Mouse (Mus musculus) MEL (cell line): Measurements from ENCODE around the gene BC029722.
A peak's percentile ranks its signal among the peaks of the same experiment; 100 is the strongest.

Experiments used
- CTCF ChIP-seq, 3 experiments: IDR thresholded peaks in 2 of 3; conservative IDR thresholded peaks in 1 of 3; 2 replicates each; pipeline ENCODE4 v1.5.1; 2011 to 2012; ENCODE audit warnings: low read length in 3 of 3, low read depth in 2 of 3, mild to moderate bottlenecking in 2 of 3, improper control_type of control experiment in 1 of 3, inconsistent platforms in 1 of 3, mixed read lengths in 1 of 3, moderate library complexity in 1 of 3; ENCODE audit not compliant: control insufficient read depth in 1 of 3, insufficient read depth in 1 of 3, poor library complexity in 1 of 3, severe bottlenecking in 1 of 3
- GATA1 ChIP-seq: IDR thresholded peaks from 2 replicates; pipeline ENCODE4 v1.6.1; 2011; ENCODE audit warnings: low read depth, low read length, improper control_type of control experiment
- MAFK ChIP-seq: IDR thresholded peaks from 2 replicates; pipeline ENCODE4 v1.6.1; 2011; ENCODE audit warnings: low read depth, mild to moderate bottlenecking, low read length, improper control_type of control experiment, borderline replicate concordance
- MEF2A ChIP-seq: IDR thresholded peaks from 2 replicates; pipeline ENCODE4 v1.6.1; 2014; ENCODE audit warnings: low read depth, mild to moderate bottlenecking, inconsistent platforms, low read length, improper control_type of control experiment; ENCODE audit not compliant: poor library complexity, insufficient replicate concordance, severe bottlenecking; ENCODE audit errors: extremely low read depth
- MYC ChIP-seq: IDR thresholded peaks from 2 replicates; pipeline ENCODE4 v1.6.1; 2011; ENCODE audit warnings: low read depth, mild to moderate bottlenecking, low read length, improper control_type of control experiment, moderate library complexity
- NELFE ChIP-seq: IDR thresholded peaks from 2 replicates; pipeline ENCODE4 v1.6.1; 2011; ENCODE audit warnings: low read depth, low read length, improper control_type of control experiment
- NRF1 ChIP-seq: IDR thresholded peaks from 2 replicates; pipeline ENCODE4 v1.6.1; 2014; ENCODE audit warnings: low read depth, mild to moderate bottlenecking, inconsistent platforms, low read length, improper control_type of control experiment, moderate library complexity; ENCODE audit not compliant: poor library complexity, insufficient read depth, severe bottlenecking
- RAD21 ChIP-seq: IDR thresholded peaks from 2 replicates; pipeline ENCODE4 v1.6.1; 2011; ENCODE audit warnings: mild to moderate bottlenecking, low read depth, low read length, improper control_type of control experiment
- UBTF ChIP-seq: IDR thresholded peaks from 2 replicates; pipeline ENCODE4 v1.6.1; 2012; ENCODE audit warnings: low read depth, mild to moderate bottlenecking, inconsistent platforms, low read length, improper control_type of control experiment, moderate library complexity, borderline replicate concordance; ENCODE audit not compliant: insufficient read depth
- USF1 ChIP-seq: IDR thresholded peaks from 2 replicates; pipeline ENCODE4 v1.6.1; 2014; ENCODE audit warnings: low read depth, mild to moderate bottlenecking, inconsistent platforms, low read length, improper control_type of control experiment, moderate library complexity

- TF ChIP-seq USF1 (peak; percentile 45; the same call in 1 of the 2 replicates), MYC (no peak), RAD21 (no peak), NELFE (no peak), CTCF (IDR thresholded peaks at IDR 0.05 in 2 of 3, conservative IDR thresholded peaks at IDR 0.05 in 1 of 3; ENCODE audit: control insufficient read depth in 1 of 3, insufficient read depth in 1 of 3, low read depth in 2 of 3, low read length in 3 of 3, poor library complexity in 1 of 3, severe bottlenecking in 1 of 3) (no peak), UBTF (no peak), GATA1 (no peak), NRF1 (no peak), MAFK (no peak), MEF2A (no peak)
These were observed 30.2 kb upstream of the BC029722 start for GRCm38 (mm10) chr2:155849464-155849863.
